Mouse (Mus musculus) myocyte (in vitro differentiated cells): Measurements from ENCODE around the gene Hoxd8. TPM values are rescaled to one million over a fixed set of nuclear protein-coding genes. Genes with fewer than 3 reads are reported as not detected.

ENCODE experiments used
- H3K27me3 ChIP-seq: one replicate; pipeline ENCODE4 v1.6.1; 2011; ENCODE audit not compliant: control insufficient read depth, insufficient read depth, insufficient read length
- H3K36me3 ChIP-seq: one replicate; pipeline ENCODE4 v1.6.1; 2011; ENCODE audit not compliant: control insufficient read depth, insufficient read depth
- H3K4me2 ChIP-seq: one replicate; pipeline ENCODE4 v1.6.1; 2011; ENCODE audit warnings: low read depth, control low read depth
- H3K4me3 ChIP-seq: one replicate; pipeline ENCODE4 v1.5.1; 2011; ENCODE audit warnings: mild to moderate bottlenecking, control low read depth, moderate library complexity
- H3K79me2 ChIP-seq: one replicate; pipeline ENCODE4 v1.6.1; 2011; ENCODE audit not compliant: control insufficient read depth, insufficient read depth
- H3ac ChIP-seq: one replicate; pipeline ENCODE4 v1.6.1; 2011; ENCODE audit not compliant: control insufficient read depth, insufficient read length
- CEBPB ChIP-seq: IDR thresholded peaks from 2 replicates; pipeline ENCODE4 v1.6.1; 2011; ENCODE audit warnings: mild to moderate bottlenecking, moderate library complexity; ENCODE audit not compliant: poor library complexity, insufficient read depth, severe bottlenecking
- E2F4 ChIP-seq: IDR thresholded peaks from one replicate; pipeline ENCODE4 v1.6.1; 2011; ENCODE audit warnings: mild to moderate bottlenecking, control low read depth, moderate library complexity; ENCODE audit not compliant: insufficient read depth
- MAX ChIP-seq: IDR thresholded peaks from one replicate; pipeline ENCODE4 v1.6.1; 2011; ENCODE audit warnings: low read depth, mild to moderate bottlenecking, control low read depth
- MYOD1 ChIP-seq, 3 experiments: IDR thresholded peaks; one replicate each; pipeline ENCODE4 v1.6.1; 2011; ENCODE audit warnings: control low read depth in 2 of 3, low read depth in 2 of 3, mild to moderate bottlenecking in 2 of 3, moderate library complexity in 1 of 3; ENCODE audit not compliant: insufficient read length in 2 of 3, control insufficient read depth in 1 of 3
- MYOG ChIP-seq, 3 experiments: IDR thresholded peaks; one replicate each; pipeline ENCODE4 v1.6.1; 2011; ENCODE audit warnings: control low read depth in 2 of 3, low read depth in 2 of 3, mild to moderate bottlenecking in 2 of 3; ENCODE audit not compliant: insufficient read length in 2 of 3, control insufficient read depth in 1 of 3, insufficient read depth in 1 of 3
- POLR2A ChIP-seq: IDR thresholded peaks from one replicate; pipeline ENCODE4 v1.6.1; 2011; ENCODE audit warnings: low read depth, mild to moderate bottlenecking, control low read depth, moderate library complexity; ENCODE audit not compliant: insufficient read length
- POLR2AphosphoS2 ChIP-seq: IDR thresholded peaks from one replicate; pipeline ENCODE4 v1.6.1; 2011; ENCODE audit warnings: low read depth, control low read depth; ENCODE audit not compliant: insufficient read length
- REST ChIP-seq: IDR thresholded peaks from one replicate; pipeline ENCODE4 v1.6.1; 2011; ENCODE audit warnings: mild to moderate bottlenecking, control low read depth, moderate library complexity; ENCODE audit not compliant: insufficient read depth, insufficient read length
- SRF ChIP-seq: IDR thresholded peaks from one replicate; pipeline ENCODE4 v1.6.1; 2011; ENCODE audit warnings: low read depth; ENCODE audit not compliant: control insufficient read depth, insufficient read length
- TCF12 ChIP-seq: IDR thresholded peaks from one replicate; pipeline ENCODE4 v1.6.1; 2011; ENCODE audit warnings: mild to moderate bottlenecking, control low read depth; ENCODE audit not compliant: poor library complexity, insufficient read depth, severe bottlenecking
- TCF3 ChIP-seq: IDR thresholded peaks from one replicate; pipeline ENCODE4 v1.6.1; 2011; ENCODE audit warnings: low read depth, control low read depth; ENCODE audit not compliant: insufficient read length
- USF1 ChIP-seq: IDR thresholded peaks from one replicate; pipeline ENCODE4 v1.6.1; 2011; ENCODE audit warnings: low read depth, mild to moderate bottlenecking, control low read depth, moderate library complexity
- polyA plus RNA-seq: library from polyadenylated mRNA; unstranded; fragments of >200 nt; fragmentation: generic; extraction: Trizol; gene quantifications from one replicate; pipeline ENCODE4 v1.2.1, GENCODE M21; 2012; ENCODE audit warnings: missing spikeins

Hoxd8 gene
- polyA plus RNA-seq, 1 experiment: not detected

GRCm38 (mm10) chr2:74669230-74669578 is 35.2 kb upstream of the Hoxd8 start:
- no peak for TF ChIP-seq TCF12
- no peak for TF ChIP-seq CEBPB
- H3K27me3 ChIP-seq: peaks cover 39% of the 10 kb centered on the region
- no peaks in the 10 kb centered on the region for H3K79me2 ChIP-seq
- no peak overlapping the region for H3ac ChIP-seq
- no peak overlapping the region for H3K4me2 ChIP-seq
- no peaks in the 10 kb centered on the region for H3K36me3 ChIP-seq
- no peak overlapping the region for H3K4me3 ChIP-seq

GRCm38 (mm10) chr2:74669650-74670235 is 34.7 kb upstream of the Hoxd8 start:
- H3K79me2 ChIP-seq: no peaks in the 10 kb centered on the region
- H3K4me3 ChIP-seq: no peak overlapping the region
- H3K4me2 ChIP-seq: no peak overlapping the region
- H3K36me3 ChIP-seq: no peaks in the 10 kb centered on the region
- no peak for TF ChIP-seq TCF3
- no peak for TF ChIP-seq TCF12
- TF ChIP-seq USF1: no peak
- no peak for TF ChIP-seq REST
- no peak for TF ChIP-seq MYOG (IDR thresholded peaks at IDR 0.05; ENCODE audit: control insufficient read depth in 1 of 3, insufficient read depth in 1 of 3, insufficient read length in 2 of 3, low read depth in 2 of 3)
- no peak for TF ChIP-seq E2F4
- TF ChIP-seq POLR2AphosphoS2: no peak
- TF ChIP-seq SRF: no peak
- no peak for TF ChIP-seq CEBPB
- no peak for TF ChIP-seq POLR2A
- peaks cover 44% of the 10 kb centered on the region for H3K27me3 ChIP-seq
- no peak overlapping the region for H3ac ChIP-seq

GRCm38 (mm10) chr2:74670632-74671188 is 33.7 kb upstream of the Hoxd8 start:
- no peak overlapping the region for H3ac ChIP-seq
- H3K79me2 ChIP-seq: no peaks in the 10 kb centered on the region
- TF ChIP-seq SRF (no peak), USF1 (no peak), POLR2AphosphoS2 (no peak), POLR2A (no peak), TCF12 (no peak), CEBPB (no peak), MYOG (IDR thresholded peaks at IDR 0.05; ENCODE audit: control insufficient read depth in 1 of 3, insufficient read depth in 1 of 3, insufficient read length in 2 of 3, low read depth in 2 of 3) (no peak), MYOD1 (IDR thresholded peaks at IDR 0.05; ENCODE audit: control insufficient read depth in 1 of 3, insufficient read length in 2 of 3, low read depth in 2 of 3) (no peak), TCF3 (no peak), REST (no peak), E2F4 (no peak)
- no peak overlapping the region for H3K4me2 ChIP-seq
- peaks cover 54% of the 10 kb centered on the region for H3K27me3 ChIP-seq
- H3K36me3 ChIP-seq: no peaks in the 10 kb centered on the region
- no peak overlapping the region for H3K4me3 ChIP-seq

GRCm38 (mm10) chr2:74671847-74672246 is 32.6 kb upstream of the Hoxd8 start:
- H3K4me2 ChIP-seq: peak overlapping the region; percentile 53
- no peaks in the 10 kb centered on the region for H3K36me3 ChIP-seq
- no peak for TF ChIP-seq E2F4
- TF ChIP-seq MYOD1 (IDR thresholded peaks at IDR 0.05; ENCODE audit: control insufficient read depth in 1 of 3, insufficient read length in 2 of 3, low read depth in 2 of 3): no peak
- no peak for TF ChIP-seq SRF
- TF ChIP-seq CEBPB: no peak
- TF ChIP-seq POLR2AphosphoS2: no peak
- TF ChIP-seq REST: no peak
- no peak for TF ChIP-seq MYOG (IDR thresholded peaks at IDR 0.05; ENCODE audit: control insufficient read depth in 1 of 3, insufficient read depth in 1 of 3, insufficient read length in 2 of 3, low read depth in 2 of 3)
- TF ChIP-seq TCF12: no peak
- TF ChIP-seq USF1: no peak
- no peak for TF ChIP-seq MAX
- TF ChIP-seq POLR2A: no peak
- no peak for TF ChIP-seq TCF3
- no peaks in the 10 kb centered on the region for H3K79me2 ChIP-seq
- H3K4me3 ChIP-seq: no peak overlapping the region
- peaks cover 57% of the 10 kb centered on the region for H3K27me3 ChIP-seq
- H3ac ChIP-seq: no peak overlapping the region
